Mouse (Mus musculus) liver, embryonic 11.5 days (tissue): ENCODE data around the gene Sema3e. TPM values are rescaled to one million over a fixed set of nuclear protein-coding genes. Genes with fewer than 3 reads are reported as not detected.

Experiments used
- ATAC-seq: fragments of 200-750 bp; cut with Nextera tagmentation; replicated peaks from 2 replicates; pipeline ENCODE4 v1.8.0; 2017; ENCODE audit warnings: moderate number of reproducible peaks, mild to moderate bottlenecking, moderate TSS enrichment, moderate library complexity; ENCODE audit not compliant: low FRiP score
- DNase-seq: peaks from one replicate; pipeline ENCODE4 v3.0.0-alpha.2; 2017; ENCODE audit warnings: low spot score
- H3K27ac ChIP-seq: fragments of 300-500 bp; sonication (generic); 2 replicates; pipeline ENCODE4 v1.5.1; 2014; ENCODE audit warnings: mild to moderate bottlenecking, low read depth, low read length, control low read depth
- H3K27me3 ChIP-seq: fragments of 300-500 bp; sonication (generic); replicated peaks from 2 replicates; pipeline ENCODE4 v1.6.1; 2014; ENCODE audit warnings: low read length, mixed read lengths; ENCODE audit not compliant: control insufficient read depth, insufficient read depth
- H3K36me3 ChIP-seq: fragments of 300-500 bp; sonication (generic); 2 replicates; pipeline ENCODE4 v1.6.1; 2014; ENCODE audit warnings: mild to moderate bottlenecking, low read length, moderate library complexity, mixed read lengths; ENCODE audit not compliant: control insufficient read depth, insufficient read depth
- H3K4me1 ChIP-seq: fragments of 300-500 bp; sonication (generic); replicated peaks from 2 replicates; pipeline ENCODE4 v1.6.1; 2014; ENCODE audit warnings: low read length, mixed read lengths; ENCODE audit not compliant: control insufficient read depth, insufficient read depth
- H3K4me2 ChIP-seq: fragments of 300-500 bp; sonication (generic); 2 replicates; pipeline ENCODE4 v1.6.1; 2014; ENCODE audit warnings: mild to moderate bottlenecking, control low read depth, moderate library complexity
- H3K4me3 ChIP-seq: fragments of 300-500 bp; sonication (generic); 2 replicates; pipeline ENCODE4 v1.5.1; 2014; ENCODE audit warnings: low read depth, low read length, control low read depth
- H3K9ac ChIP-seq: fragments of 300-500 bp; sonication (generic); 2 replicates; pipeline ENCODE4 v1.6.1; 2014; ENCODE audit warnings: low read depth, low read length, control low read depth
- H3K9me3 ChIP-seq: fragments of 300-500 bp; sonication (generic); 2 replicates; pipeline ENCODE4 v1.6.1; 2016; ENCODE audit warnings: low read length, inconsistent platforms, mixed read lengths; ENCODE audit not compliant: control insufficient read depth
- WGBS: fragments of 180-500 bp; shearing (Covaris S2); extraction: QIAGEN DNeasy Blood & Tissue Kit; methylation state at CpG from one replicate; pipeline ENCODE4 v1.1.7; 2014; 5-methylcytosine and 5-hydroxymethylcytosine counted together
- polyA plus RNA-seq: library from polyadenylated mRNA; unstranded; fragments of >200 nt; fragmentation: Nextera tagmentation; extraction: Ambion mirVana; gene quantifications from 2 replicates; pipeline ENCODE4 v1.2.1, GENCODE M21; 2014

The Sema3e gene
- polyA plus RNA-seq, 1 experiment from 2014 or later, result 0.67 TPM

DNA sequence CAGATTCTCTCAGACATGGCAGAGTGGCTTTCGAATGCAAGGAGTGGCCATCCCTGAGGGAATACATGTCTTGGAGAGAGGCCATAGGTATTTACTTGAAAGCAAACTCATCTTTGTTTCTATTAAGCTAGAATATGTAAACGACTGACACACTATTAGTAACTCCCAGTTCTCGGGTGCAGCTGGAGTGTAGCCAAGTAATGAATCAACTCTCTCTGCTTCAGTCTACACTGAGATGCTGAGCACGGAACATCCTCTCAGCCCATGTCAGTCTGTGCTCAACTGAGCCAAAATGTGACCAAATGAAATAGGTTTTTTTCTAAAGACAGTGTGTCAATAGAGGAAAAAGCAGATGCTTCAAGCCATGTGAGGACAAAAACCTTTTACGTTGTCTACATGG lies 137.5 kb downstream of the Sema3e start:
- no peak for DNase-seq
- Histone ChIP-seq H3K9ac (no peak overlapping the region), H3K27me3 (no peaks in the 10 kb centered on the region), H3K4me3 (no peak overlapping the region), H3K36me3 (no peaks in the 10 kb centered on the region), H3K4me2 (no peak overlapping the region), H3K27ac (no peak overlapping the region), H3K4me1 (no peaks in the 10 kb centered on the region), H3K9me3 (no peaks in the 10 kb centered on the region)
- 83% methylated on average over 5 of the region's 5 CpGs for WGBS
- no peak for ATAC-seq

DNA sequence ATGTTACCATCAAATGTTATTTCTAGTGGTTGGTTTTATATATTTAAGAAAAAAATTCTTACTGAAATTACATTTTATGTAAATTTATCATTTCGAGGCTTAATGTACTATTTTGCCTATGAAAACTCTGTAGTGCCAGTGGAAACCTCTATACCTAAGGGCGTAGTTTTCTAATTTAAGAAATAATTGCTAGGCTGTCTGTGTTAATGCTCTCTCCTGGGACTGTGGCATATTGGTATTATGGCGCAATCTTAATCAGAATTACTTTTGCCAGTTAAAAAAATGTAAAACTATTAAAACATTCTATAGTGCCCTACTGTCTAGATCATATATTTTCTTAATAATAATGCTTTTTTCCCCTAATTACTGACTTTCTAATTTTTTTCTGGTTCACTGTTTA lies 138.2 kb downstream of the Sema3e start:
- Histone ChIP-seq H3K4me2 (no peak overlapping the region), H3K9ac (no peak overlapping the region), H3K4me3 (no peak overlapping the region), H3K27me3 (no peaks in the 10 kb centered on the region), H3K4me1 (no peaks in the 10 kb centered on the region), H3K9me3 (no peaks in the 10 kb centered on the region), H3K27ac (no peak overlapping the region), H3K36me3 (no peaks in the 10 kb centered on the region)
- DNase-seq, result no peak
- no peak for ATAC-seq
- WGBS, result 87% methylated on average over 3 of the region's 3 CpGs

DNA sequence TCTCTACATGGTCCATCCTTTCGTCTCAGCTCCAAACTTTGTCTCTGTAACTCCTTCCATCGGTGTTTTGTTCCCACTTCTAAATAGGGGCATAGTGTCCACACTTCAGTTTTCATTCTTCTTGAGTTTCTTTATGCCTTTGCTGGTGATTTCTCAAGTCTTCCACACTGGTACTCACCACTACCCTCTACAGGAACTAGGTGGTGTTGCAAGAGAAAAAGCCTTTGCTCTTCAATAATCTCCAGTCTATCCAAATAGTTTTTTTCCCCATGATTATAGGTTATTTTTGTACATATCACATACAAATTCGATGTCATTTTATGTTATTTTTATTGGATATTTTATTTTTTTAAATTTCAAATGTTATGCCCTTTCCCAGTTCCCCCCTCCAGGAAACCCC lies 142.7 kb downstream of the Sema3e start:
- Histone ChIP-seq H3K9ac (no peak overlapping the region), H3K4me2 (no peak overlapping the region), H3K36me3 (no peaks in the 10 kb centered on the region), H3K27ac (no peak overlapping the region), H3K9me3 (no peaks in the 10 kb centered on the region), H3K27me3 (no peaks in the 10 kb centered on the region), H3K4me1 (no peaks in the 10 kb centered on the region), H3K4me3 (no peak overlapping the region)
- 59% methylated on average over 3 of the region's 3 CpGs for WGBS
- no peak for ATAC-seq
- DNase-seq, result no peak

DNA sequence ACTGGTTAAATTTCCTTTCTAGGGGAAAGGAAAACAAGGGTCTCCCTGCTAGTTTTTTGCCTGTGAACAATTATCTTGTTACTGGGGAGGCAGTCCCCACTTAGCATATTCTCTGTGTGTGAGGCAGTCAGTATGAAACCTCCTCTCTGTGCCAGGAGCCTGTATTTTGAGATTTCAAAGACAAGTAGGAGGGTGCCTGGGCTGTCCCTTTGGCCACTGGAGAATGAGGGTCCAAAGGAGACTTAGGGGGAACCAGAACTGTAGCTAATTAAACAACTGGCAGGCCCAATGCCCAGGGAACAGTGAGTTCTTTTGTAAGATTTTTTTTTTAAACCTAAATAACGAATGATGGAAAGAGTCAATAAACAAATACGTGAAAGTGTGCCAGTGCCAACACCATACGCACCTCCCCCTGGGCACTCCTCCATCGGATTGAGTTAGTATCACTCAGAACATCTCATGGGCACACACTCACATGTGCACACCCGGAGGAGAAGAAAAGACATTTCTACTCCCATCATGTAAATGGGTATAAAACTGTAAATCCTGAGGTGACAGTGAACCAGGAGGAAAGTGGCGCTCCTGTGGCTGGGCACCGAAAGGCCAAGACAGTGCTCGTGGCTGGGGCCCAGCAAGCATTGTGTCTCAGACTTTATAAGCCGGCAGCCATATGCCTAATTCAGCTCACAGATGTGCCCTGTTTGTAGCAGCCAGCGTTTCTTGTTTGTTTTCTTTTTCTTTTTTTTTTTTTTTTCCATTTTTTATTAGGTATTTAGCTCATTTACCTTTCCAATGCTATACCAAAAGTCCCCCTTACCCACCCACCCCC lies 148.5 kb downstream of the Sema3e start:
- H3K27ac ChIP-seq, result no peak overlapping the region
- no peaks in the 10 kb centered on the region for H3K9me3 ChIP-seq
- H3K4me1 ChIP-seq, result no peaks in the 10 kb centered on the region
- H3K4me3 ChIP-seq, result no peak overlapping the region
- no peak overlapping the region for H3K4me2 ChIP-seq
- no peak overlapping the region for H3K9ac ChIP-seq
- H3K36me3 ChIP-seq, result no peaks in the 10 kb centered on the region
- DNase-seq (no peak), ATAC-seq (no peak)
- WGBS, result 88% methylated on average over 10 of the region's 10 CpGs
- H3K27me3 ChIP-seq, result no peaks in the 10 kb centered on the region

DNA sequence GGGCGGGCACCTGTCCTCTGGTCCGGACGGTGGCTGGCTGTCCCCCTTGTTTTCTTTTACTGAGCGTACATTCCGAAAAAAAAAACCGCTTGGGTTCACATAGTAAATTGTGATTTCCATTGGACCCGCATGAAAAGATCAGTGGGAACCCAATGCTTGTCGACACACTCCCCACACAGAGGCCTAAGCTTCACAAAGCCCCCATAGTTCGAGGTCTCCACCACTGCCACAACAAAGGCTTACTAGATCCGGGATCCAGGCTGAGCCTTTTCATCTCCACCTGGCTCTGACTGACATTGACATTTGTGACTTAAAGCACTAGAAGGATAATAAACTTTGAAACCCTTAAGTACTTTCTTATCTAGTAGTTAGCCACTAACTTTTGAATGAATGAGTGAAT lies 155.5 kb downstream of the Sema3e start:
- Histone ChIP-seq H3K9ac (no peak overlapping the region), H3K4me2 (no peak overlapping the region), H3K27me3 (no peaks in the 10 kb centered on the region), H3K27ac (no peak overlapping the region), H3K36me3 (no peaks in the 10 kb centered on the region), H3K4me3 (no peak overlapping the region), H3K9me3 (no peaks in the 10 kb centered on the region), H3K4me1 (no peaks in the 10 kb centered on the region)
- DNase-seq, result no peak
- no peak for ATAC-seq
- 84% methylated on average over 10 of the region's 10 CpGs for WGBS

- Histone ChIP-seq H3K27me3 (no peaks in the 10 kb centered on the region), H3K4me2 (no peak overlapping the region), H3K4me3 (no peak overlapping the region), H3K27ac (no peak overlapping the region), H3K4me1 (no peaks in the 10 kb centered on the region), H3K9ac (no peak overlapping the region), H3K9me3 (no peaks in the 10 kb centered on the region), H3K36me3 (no peaks in the 10 kb centered on the region)
- DNase-seq, result no peak
- WGBS, result 87% methylated on average over 11 of the region's 11 CpGs
- ATAC-seq, result no peak
These were observed 157.1 kb downstream of the Sema3e start for GRCm38 (mm10) chr5:14182156-14182555.

GRCm38 (mm10) chr5:14195172-14195819 lies 170.2 kb downstream of the Sema3e start:
- Histone ChIP-seq H3K4me3 (no peak overlapping the region), H3K27ac (no peak overlapping the region), H3K4me2 (no peak overlapping the region), H3K9me3 (no peaks in the 10 kb centered on the region), H3K27me3 (no peaks in the 10 kb centered on the region), H3K36me3 (no peaks in the 10 kb centered on the region), H3K4me1 (no peaks in the 10 kb centered on the region), H3K9ac (no peak overlapping the region)
- no peak for ATAC-seq
- 79% methylated on average over 6 of the region's 6 CpGs for WGBS
- no peak for DNase-seq

- Histone ChIP-seq H3K27ac (no peak overlapping the region), H3K4me2 (no peak overlapping the region), H3K4me1 (no peaks in the 10 kb centered on the region), H3K27me3 (no peaks in the 10 kb centered on the region), H3K4me3 (no peak overlapping the region), H3K9ac (no peak overlapping the region), H3K36me3 (no peaks in the 10 kb centered on the region), H3K9me3 (no peaks in the 10 kb centered on the region)
- DNase-seq, result no peak
- WGBS, result 69% methylated on average over 3 of the region's 3 CpGs
- no peak for ATAC-seq
These were observed 173.4 kb downstream of the Sema3e start for GRCm38 (mm10) chr5:14198344-14199040.
